Mouse (Mus musculus) heart, postnatal 14 days (tissue): ENCODE measurements around the gene Mst1. TPM values are rescaled to one million over a fixed set of nuclear protein-coding genes. Genes with fewer than 3 reads are reported as not detected.
A peak's percentile ranks its signal among the peaks of the same experiment; 100 is the strongest.

Experiments
- DNase-seq, 2 experiments: peaks; one replicate each; pipeline ENCODE4 v3.0.0; 2021 to 2022
- intact Hi-C: fragments of 180-260 bp; cut with DNase I; formaldehyde crosslinking; loops from one replicate; pipeline ENCODE4 v1.15.1; 2025
- total RNA-seq, 2 experiments: library from RNA; stranded (reverse); gene quantifications; 2 replicates each; pipeline ENCODE4 v1.2.3; 2021

Gene Mst1
- total RNA-seq, 2 experiments from 2014 or later = 0.38 TPM; not detected in 1

GRCm38 (mm10) chr9:108094184-108094941 is 14.1 kb downstream of the Mst1 start, which contains the start of gene Apeh:
Apeh (minus strand) TSS chr9:108094606.
- intact Hi-C loops = no loop called here
- peak; percentile 94 to 96 for DNase-seq

DNA sequence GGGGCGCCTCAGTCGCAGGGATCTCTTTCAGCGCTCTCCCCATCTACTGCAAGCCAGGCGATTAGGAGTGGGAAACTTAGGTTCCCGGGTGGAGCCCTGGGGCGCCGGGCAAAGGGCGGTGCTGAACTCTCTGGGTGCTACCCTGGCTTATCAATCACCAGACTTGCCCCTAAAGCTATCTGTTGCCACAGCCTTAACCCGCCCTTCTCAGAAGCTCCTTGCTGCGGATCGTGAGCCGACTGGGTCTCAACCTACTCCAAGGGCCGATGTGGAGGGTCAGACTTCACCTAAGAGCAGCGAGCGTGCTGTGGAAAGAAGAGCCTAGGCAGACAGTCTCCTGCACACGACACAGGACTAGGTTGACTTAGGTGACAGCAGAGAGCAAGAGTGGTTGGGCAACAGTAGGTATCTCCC is 14.8 kb downstream of the Mst1 start:
- intact Hi-C loops = loop anchor here (1.0 kb wide), 1 partner anchor 106 kb away; no protein-coding TSS in a partner anchor
- DNase-seq = peak; percentile 37 to 38

GRCm38 (mm10) chr9:108095518-108095917 is 15.3 kb downstream of the Mst1 start:
- intact Hi-C loops = loop anchor here (1.0 kb wide), 1 partner anchor 106 kb away; no protein-coding TSS in a partner anchor

GRCm38 (mm10) chr9:108095949-108096712 is 15.9 kb downstream of the Mst1 start:
- DNase-seq = no peak
- intact Hi-C loops = loop anchor here (1.0 kb wide), 2 partner anchors 105 to 188 kb away; no protein-coding TSS in a partner anchor

More at GRCm38 (mm10) chr9:108095518-108095917, 15.3 kb downstream of the Mst1 start:
- peak; percentile 67 to 80 for DNase-seq

- intact Hi-C loops = loop anchor here (10.0 kb wide), 1 partner anchor 325 kb away; the partner anchor contains the start of gene Ccdc36
- no peak for DNase-seq
Measured at GRCm38 (mm10) chr9:108099619-108100018, 19.4 kb downstream of the Mst1 start.

GRCm38 (mm10) chr9:108104766-108105548 is 24.7 kb downstream of the Mst1 start:
- intact Hi-C loops = loop anchor here (10.0 kb wide), 1 partner anchor 320 kb away; the partner anchor contains the start of gene Ccdc36
- no peak for DNase-seq

DNA sequence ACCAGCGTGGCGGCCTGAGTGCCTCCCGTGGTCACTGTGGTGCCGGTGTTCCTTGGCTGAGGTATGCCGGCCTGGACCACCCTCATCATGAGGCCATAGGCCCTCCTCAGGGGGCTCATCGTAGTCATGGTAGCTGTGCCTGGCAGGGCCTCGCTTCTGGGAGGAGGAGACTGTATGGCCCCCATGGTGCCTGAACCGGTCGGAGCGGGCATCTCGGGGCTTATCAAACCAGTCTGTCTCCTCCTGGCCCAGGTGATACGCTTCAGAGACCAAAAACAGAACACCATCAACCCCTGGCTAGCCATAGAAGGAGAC is 25.3 kb downstream of the Mst1 start:
- intact Hi-C loops = loop anchor here (10.0 kb wide), 1 partner anchor 319 kb away; the partner anchor contains the start of gene Ccdc36
- no peak for DNase-seq

GRCm38 (mm10) chr9:108106090-108106489 is 25.9 kb downstream of the Mst1 start:
- intact Hi-C loops = loop anchor here (10.0 kb wide), 1 partner anchor 319 kb away; the partner anchor contains the start of gene Ccdc36
- no peak for DNase-seq

GRCm38 (mm10) chr9:108107867-108108266 is 27.6 kb downstream of the Mst1 start:
- intact Hi-C loops = loop anchor here (10.0 kb wide), 1 partner anchor 317 kb away; the partner anchor contains the start of gene Ccdc36
- DNase-seq = no peak

GRCm38 (mm10) chr9:108110160-108110559 is 29.9 kb downstream of the Mst1 start:
- intact Hi-C loops = no loop called here
- DNase-seq = no peak

DNA sequence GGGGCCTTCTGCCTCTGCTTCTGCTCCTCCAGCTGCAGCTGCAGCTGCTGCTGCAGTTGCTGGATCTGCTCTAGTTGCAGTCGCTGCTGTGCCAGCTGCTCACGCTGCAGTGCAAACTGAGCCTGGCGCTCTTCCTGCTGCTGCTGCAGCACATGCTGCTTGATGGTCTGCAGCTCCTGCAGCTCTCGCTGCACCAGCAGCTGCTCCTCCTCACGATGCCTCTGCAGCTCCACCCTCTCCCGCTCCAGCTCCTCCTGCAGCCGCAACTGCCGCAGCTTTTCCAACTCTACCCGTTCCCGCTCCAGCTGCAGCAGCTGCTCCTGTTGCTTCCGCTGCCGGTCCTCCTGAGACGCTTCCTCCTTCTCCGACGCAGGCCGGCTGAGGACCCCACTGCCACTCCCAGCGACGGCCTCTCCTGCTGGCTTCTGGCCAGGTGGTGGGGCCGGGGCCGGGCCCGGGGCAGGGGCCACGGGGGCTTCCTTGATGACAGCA is 30.9 kb downstream of the Mst1 start:
- intact Hi-C loops = no loop called here
- DNase-seq = peak in 1 of 2 experiments; percentile 31

DNA sequence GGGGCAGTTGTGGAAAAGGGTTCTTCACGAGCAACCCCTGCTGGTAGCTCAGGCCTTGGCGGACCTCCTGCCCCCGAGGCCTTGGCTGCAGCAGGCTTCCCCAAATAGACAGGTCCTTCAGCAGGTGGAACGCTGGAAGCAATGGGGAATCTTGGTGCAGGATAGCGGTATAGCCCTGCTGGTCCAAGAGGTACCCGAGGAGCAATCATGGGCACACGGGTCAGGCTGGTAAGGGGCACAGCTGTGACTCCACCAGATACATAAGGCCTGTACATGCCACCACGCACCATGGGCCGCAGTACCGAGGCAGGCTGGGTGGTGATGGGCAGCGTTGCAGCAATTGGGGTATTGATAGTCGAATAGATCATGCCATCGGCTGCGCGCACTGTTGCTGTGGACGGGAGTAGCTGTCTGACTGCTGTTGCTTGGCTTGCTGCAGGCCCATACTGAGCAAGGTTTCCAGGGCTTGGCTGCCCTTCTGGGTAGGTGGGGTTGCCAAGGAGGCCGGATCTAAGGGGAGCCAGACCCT is 31.4 kb downstream of the Mst1 start:
- no peak for DNase-seq
- intact Hi-C loops = no loop called here

GRCm38 (mm10) chr9:108112719-108113340 is 32.6 kb downstream of the Mst1 start:
- intact Hi-C loops = no loop called here
- peak; percentile 44 to 48 for DNase-seq

- intact Hi-C loops = no loop called here
- no peak for DNase-seq
Measured at GRCm38 (mm10) chr9:108115290-108116077, 35.2 kb downstream of the Mst1 start.

GRCm38 (mm10) chr9:108117143-108117542 is 36.9 kb downstream of the Mst1 start:
- intact Hi-C loops = no loop called here

DNA sequence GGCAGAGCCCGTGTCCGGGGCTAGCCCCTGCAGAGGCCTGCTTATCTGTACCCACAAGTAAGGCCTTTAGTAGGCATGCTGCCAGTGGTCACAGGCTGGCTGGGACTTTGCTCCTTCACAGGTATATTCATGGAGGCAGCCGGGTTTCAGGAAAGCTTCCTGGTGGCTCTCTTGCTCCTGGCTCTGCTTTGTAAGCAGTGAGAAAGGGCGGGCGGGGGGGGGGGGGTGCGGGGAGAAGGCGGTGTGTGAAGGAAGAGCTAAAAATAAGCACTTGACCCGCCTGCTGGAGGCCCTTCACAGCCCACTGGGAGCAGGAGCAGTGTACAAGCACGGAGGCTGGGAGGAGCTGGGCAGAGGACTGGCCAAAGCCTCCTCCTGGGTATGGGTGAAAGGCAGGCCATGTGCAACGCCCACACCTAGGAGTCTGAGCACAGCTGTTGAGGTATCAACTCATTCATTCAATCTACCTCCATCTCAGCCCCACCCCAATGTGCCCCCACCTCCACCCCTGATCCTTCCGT is 39.7 kb downstream of the Mst1 start:
- DNase-seq = peak; percentile 41 to 46
- intact Hi-C loops = no loop called here

More at GRCm38 (mm10) chr9:108117143-108117542, 36.9 kb downstream of the Mst1 start:
- DNase-seq = no peak

GRCm38 (mm10) chr9:108120671-108121070 is 40.4 kb downstream of the Mst1 start:
- no peak for DNase-seq
- intact Hi-C loops = no loop called here
